Mouse (Mus musculus): ENCODE data around the gene Perp. TPM values are rescaled to one million over a fixed set of nuclear protein-coding genes. Genes with fewer than 3 reads are reported as not detected.

The Perp gene
- 137 TPM for polyA plus RNA-seq (2014; fragmentation: Illumina TruSeq; extraction: RNeasy Lipid Tissue Mini Kit (QIAGEN cat#74804); ENCODE audit: low read depth, low replicate concordance)

GRCm38 (mm10) chr10:18844441-18845286 is at the start of gene Perp:
Perp (plus strand) TSS chr10:18845020.

Other genes with a start within 250 kb of the Perp start
- 0.13 TPM for gene Arfgef3, start 101.1 kb upstream of the Perp start, polyA plus RNA-seq (2014; fragmentation: Illumina TruSeq; extraction: RNeasy Lipid Tissue Mini Kit (QIAGEN cat#74804); ENCODE audit: low read depth, low replicate concordance)
- gene Gm4922, start 58.2 kb upstream of the Perp start, polyA plus RNA-seq (2014; fragmentation: Illumina TruSeq; extraction: RNeasy Lipid Tissue Mini Kit (QIAGEN cat#74804); ENCODE audit: low read depth, low replicate concordance) = not detected
- gene Tnfaip3, start 170.6 kb downstream of the Perp start, polyA plus RNA-seq (2014; fragmentation: Illumina TruSeq; extraction: RNeasy Lipid Tissue Mini Kit (QIAGEN cat#74804); ENCODE audit: low read depth, low replicate concordance) = 1.8 TPM

Measured in heart, adult 10 weeks (tissue).